Mouse (Mus musculus): ENCODE results near the gene Prdx4. TPM values are rescaled to one million over a fixed set of nuclear protein-coding genes. Genes with fewer than 3 reads are reported as not detected.

Prdx4 gene
- polyA plus RNA-seq, 1 experiment from 2014 or later, result 248 TPM

Other genes with a start within 250 kb of the Prdx4 start
- not detected in 2 replicates for gene Magea2, start 247.1 kb downstream of the Prdx4 start, polyA plus RNA-seq (2016; fragmentation: Nextera tagmentation; extraction: Ambion mirVana)
- not detected in 2 replicates for gene Cldn34b2, start 212.3 kb downstream of the Prdx4 start, polyA plus RNA-seq (2016; fragmentation: Nextera tagmentation; extraction: Ambion mirVana)
- 75.6 and 82.2 TPM in 2 replicates for gene Sat1, start 124.3 kb downstream of the Prdx4 start, polyA plus RNA-seq (2016; fragmentation: Nextera tagmentation; extraction: Ambion mirVana)
- 17.1 and 18.7 TPM in 2 replicates for gene Acot9, start 78.3 kb downstream of the Prdx4 start, polyA plus RNA-seq (2016; fragmentation: Nextera tagmentation; extraction: Ambion mirVana)